Mouse (Mus musculus) spleen, adult 2 months (tissue): ENCODE measurements around the gene Edil3.

Experiments used
- CTCF ChIP-seq: fragments of 200-500 bp; IDR thresholded peaks from 2 replicates; pipeline ENCODE4 v1.5.1; 2011; ENCODE audit warnings: mild to moderate bottlenecking, inconsistent platforms; ENCODE audit not compliant: insufficient read depth, insufficient read length, insufficient replicate concordance; ENCODE audit errors: extremely low read depth
- POLR2A ChIP-seq: fragments of 200-500 bp; IDR thresholded peaks from 2 replicates; pipeline ENCODE4 v1.6.1; 2011; ENCODE audit warnings: low read depth, low read length, inconsistent platforms

DNA sequence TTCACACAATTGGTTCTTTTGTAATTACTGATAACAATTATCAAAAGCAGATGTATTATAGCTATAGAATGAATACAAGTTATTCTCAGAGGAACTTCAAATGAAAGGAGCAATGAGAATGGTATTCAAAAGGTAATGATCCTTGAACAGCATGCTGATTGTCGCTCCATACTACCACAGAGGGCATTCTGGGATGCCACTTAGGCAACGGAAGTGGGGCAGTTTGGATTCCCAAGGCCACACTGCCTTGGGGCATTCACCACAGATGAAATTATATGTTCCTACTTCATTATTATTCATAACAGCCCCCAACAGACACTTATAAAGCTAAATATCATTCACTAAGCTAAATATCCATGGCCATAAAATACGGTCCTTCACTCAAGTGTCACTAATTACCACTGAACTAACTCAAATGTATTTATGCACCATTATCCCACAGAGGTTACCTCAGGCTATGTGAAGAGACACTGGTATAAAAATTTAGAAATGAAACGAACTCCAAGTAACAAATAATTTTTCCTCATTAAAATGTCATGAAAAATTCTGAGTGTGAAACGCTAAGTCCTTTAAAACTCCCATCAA is 550.5 kb downstream of the Edil3 start:
- TF ChIP-seq CTCF: no peak
- TF ChIP-seq POLR2A: no peak
